Comparison of ENCODE assay signal across 11 mouse cellular contexts in genomic region chr6:15841476-15842209, GRCm38 (mm10).
DNase-seq lines count a peak whose midpoint lies in the region.
"Had no signal": no experiment of that assay in that cellular context is flagged by ENCODE, and none has a peak within 500 bp of the region (broad histone marks: within the 10 kb centered on the region; RNA-seq: fewer than 3 reads in every experiment).

No protein-coding gene starts in this region.

- no peaks in the 10 kb centered on the region for H3K36me3 ChIP-seq in macrophage (ENCODE audit: inconsistent target)
- H3K36me3 ChIP-seq: liver, embryonic 15.5 days had no signal

- 16% methylated on average over 5 of the region's 5 CpGs for WGBS in macrophage (ENCODE audit: missing documents)

- peaks cover 11% of the 10 kb centered on the region; the same call in 1 of the 2 replicates for H3K79me2 ChIP-seq in macrophage (ENCODE audit: inconsistent target)

- H3K27ac ChIP-seq in macrophage = peak overlapping the region; percentile 65
- H3K27ac ChIP-seq: liver, embryonic 15.5 days had no signal

- intact Hi-C loops in heart, postnatal 25 days (cut with DNase I) = no loop called here

- no peak overlapping the region for H3K4me3 ChIP-seq in macrophage (ENCODE audit: inconsistent target)
- H3K4me3 ChIP-seq: liver, embryonic 15.5 days had no signal

- peak; percentile 20 for DNase-seq in heart, adult 8-10 months (ENCODE audit: low spot score)
- DNase-seq in heart, postnatal 25 days (ENCODE audit: low spot score) = no peak
- DNase-seq in spleen, postnatal 36 days (ENCODE audit: low spot score in 2 of 2) = peak; percentile 64 to 71
- no peak for DNase-seq in spleen, adult 12 weeks (ENCODE audit: low spot score)
- DNase-seq in retina, postnatal 1 day = no peak
- DNase-seq in ovary, adult 18-20 months (ENCODE audit: low spot score) = no peak
- DNase-seq: cerebellum, adult 9-10 months; heart, postnatal 14 days; kidney, postnatal 36 days had no signal

Comparison
In these comparisons a context has a peak if more than half of its experiments do, and no peak if none do; other contexts are left out.
1. DNase-seq: peak in heart, adult 8-10 months (single experiment) and spleen, postnatal 36 days (2 of 2); none in heart, postnatal 25 days (single experiment), spleen, adult 12 weeks (single experiment), retina, postnatal 1 day (single experiment) and ovary, adult 18-20 months (single experiment).